Mouse (Mus musculus) midbrain, embryonic 14.5 days (tissue): ENCODE data around the gene Nrf1. TPM values are rescaled to one million over a fixed set of nuclear protein-coding genes. Genes with fewer than 3 reads are reported as not detected.

Experiments
- ATAC-seq: fragments of 200-750 bp; cut with Nextera tagmentation; 2 replicates; pipeline ENCODE4 v1.8.0; 2017; ENCODE audit warnings: moderate number of reproducible peaks, moderate library complexity; ENCODE audit not compliant: low FRiP score, low TSS enrichment
- DNase-seq: peaks from one replicate; pipeline ENCODE4 v3.0.0-alpha.2; 2015
- H3K27ac ChIP-seq: fragments of 300-500 bp; sonication (generic); replicated peaks from 2 replicates; pipeline ENCODE4 v1.5.1; 2014; ENCODE audit warnings: mild to moderate bottlenecking, low read depth, low read length, moderate library complexity
- H3K27me3 ChIP-seq: fragments of 300-500 bp; sonication (generic); 2 replicates; pipeline ENCODE4 v1.6.1; 2014; ENCODE audit warnings: low read length, control low read depth, mixed read lengths; ENCODE audit not compliant: control insufficient read depth, insufficient read depth
- H3K36me3 ChIP-seq: fragments of 300-500 bp; sonication (generic); 2 replicates; pipeline ENCODE4 v1.6.1; 2014; ENCODE audit warnings: low read length, control low read depth; ENCODE audit not compliant: control insufficient read depth, insufficient read depth
- H3K4me1 ChIP-seq: fragments of 300-500 bp; sonication (generic); 2 replicates; pipeline ENCODE4 v1.6.1; 2014; ENCODE audit warnings: mild to moderate bottlenecking, antibody characterized with exemption, low read length, control low read depth; ENCODE audit not compliant: control insufficient read depth, insufficient read depth
- H3K4me2 ChIP-seq: fragments of 300-500 bp; sonication (generic); 2 replicates; pipeline ENCODE4 v1.6.1; 2014; ENCODE audit warnings: mild to moderate bottlenecking, low read length, moderate library complexity
- H3K4me3 ChIP-seq: fragments of 300-500 bp; sonication (generic); replicated peaks from 2 replicates; pipeline ENCODE4 v1.5.1; 2014; ENCODE audit warnings: low read depth, low read length
- H3K9ac ChIP-seq: fragments of 300-500 bp; sonication (generic); replicated peaks from 2 replicates; pipeline ENCODE4 v1.6.1; 2014; ENCODE audit warnings: mild to moderate bottlenecking, low read length, moderate library complexity
- H3K9me3 ChIP-seq: fragments of 300-500 bp; sonication (generic); 2 replicates; pipeline ENCODE4 v1.6.1; 2016; ENCODE audit warnings: low read length, control low read depth, mixed read lengths; ENCODE audit not compliant: control insufficient read depth
- WGBS: fragments of 180-500 bp; shearing (Covaris S2); extraction: QIAGEN DNeasy Blood & Tissue Kit; methylation state at CpG from one replicate; pipeline ENCODE4 v1.1.7; 2014; 5-methylcytosine and 5-hydroxymethylcytosine counted together
- polyA plus RNA-seq: library from polyadenylated mRNA; unstranded; fragments of >200 nt; fragmentation: Nextera tagmentation; extraction: Ambion mirVana; gene quantifications from 2 replicates; pipeline ENCODE4 v1.2.1, GENCODE M21; 2014

The Nrf1 gene
- polyA plus RNA-seq, 1 experiment from 2014 or later, result 42.8 TPM

DNA sequence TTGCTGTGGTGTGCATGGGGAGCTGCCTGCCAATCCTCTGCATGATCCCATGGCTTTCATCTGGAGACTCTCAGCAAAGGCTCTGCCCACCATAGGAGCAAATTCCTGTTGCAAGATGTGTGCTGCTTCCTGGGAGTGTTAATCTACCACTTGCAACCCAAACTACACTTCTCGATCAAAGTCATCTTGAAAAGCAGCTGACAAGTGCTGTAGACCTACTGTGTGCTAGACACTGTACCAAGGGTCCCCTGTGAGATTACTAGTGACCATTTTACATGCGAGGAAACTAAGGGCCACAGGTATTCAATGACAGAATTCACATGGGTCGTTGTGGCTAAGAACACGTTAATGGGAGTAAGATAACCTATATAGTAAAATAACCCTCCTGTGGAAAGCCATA is 95.5 kb downstream of the Nrf1 start:
- H3K9ac ChIP-seq, result no peak overlapping the region
- H3K9me3 ChIP-seq, result no peaks in the 10 kb centered on the region
- no peak overlapping the region for H3K4me3 ChIP-seq
- DNase-seq, result no peak
- no peak for ATAC-seq
- 97% methylated on average over 4 of the region's 4 CpGs for WGBS
- no peak overlapping the region for H3K4me2 ChIP-seq
- no peaks in the 10 kb centered on the region for H3K4me1 ChIP-seq
- H3K27me3 ChIP-seq, result no peaks in the 10 kb centered on the region
- no peak overlapping the region for H3K27ac ChIP-seq
- H3K36me3 ChIP-seq, result peaks cover 22% of the 10 kb centered on the region

DNA sequence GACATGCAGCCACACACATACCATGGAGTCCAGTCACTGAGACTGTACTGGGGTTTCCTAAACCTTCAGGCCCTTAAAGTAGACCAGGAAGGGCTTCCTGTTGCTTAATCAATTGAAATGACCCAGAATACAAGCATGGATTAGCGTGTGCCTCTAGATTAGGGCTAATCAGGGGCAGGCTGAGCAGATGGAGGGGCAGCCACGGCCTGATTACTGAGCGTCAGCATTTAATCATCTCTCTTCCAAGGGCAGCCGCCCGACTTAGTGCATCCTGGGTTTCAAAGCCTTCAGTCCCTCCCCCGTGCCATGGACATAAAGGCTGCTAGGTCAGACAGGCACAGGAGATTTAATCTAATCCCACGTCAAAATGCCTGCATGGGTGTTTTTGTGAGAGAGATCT is 99.3 kb downstream of the Nrf1 start:
- no peak overlapping the region for H3K9ac ChIP-seq
- WGBS, result 21% methylated on average over 7 of the region's 7 CpGs
- ATAC-seq (no peak), DNase-seq (no peak)
- no peaks in the 10 kb centered on the region for H3K4me1 ChIP-seq
- H3K4me2 ChIP-seq, result no peak overlapping the region
- no peaks in the 10 kb centered on the region for H3K9me3 ChIP-seq
- H3K36me3 ChIP-seq, result peaks cover 16% of the 10 kb centered on the region
- H3K4me3 ChIP-seq, result no peak overlapping the region
- H3K27me3 ChIP-seq, result no peaks in the 10 kb centered on the region
- no peak overlapping the region for H3K27ac ChIP-seq

DNA sequence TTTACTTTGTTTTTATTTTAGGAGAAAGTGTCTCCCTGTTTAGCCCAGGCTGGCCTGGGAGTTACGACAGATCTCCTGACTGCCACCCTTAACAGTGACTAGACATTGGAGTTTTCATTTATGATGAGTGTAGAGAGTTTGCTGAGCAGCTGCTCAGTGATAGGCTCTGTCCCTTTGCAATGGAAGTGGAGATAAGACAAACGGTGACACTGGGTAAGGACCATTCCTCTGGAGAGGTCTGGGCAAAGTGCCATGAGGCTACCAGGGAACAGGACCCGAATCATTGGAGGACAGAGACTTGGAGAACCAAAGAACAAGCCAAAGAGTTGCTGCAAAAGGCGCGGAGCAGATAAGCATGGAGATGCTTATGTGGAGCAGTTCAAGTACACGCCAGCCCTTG is 100.0 kb downstream of the Nrf1 start:
- Histone ChIP-seq H3K36me3 (peaks cover 14% of the 10 kb centered on the region), H3K9me3 (no peaks in the 10 kb centered on the region), H3K4me3 (no peak overlapping the region), H3K27me3 (no peaks in the 10 kb centered on the region), H3K4me1 (peaks cover 5% of the 10 kb centered on the region; the same call in 1 of the 2 replicates), H3K27ac (no peak overlapping the region), H3K9ac (no peak overlapping the region), H3K4me2 (no peak overlapping the region)
- ATAC-seq, result no peak
- no peak for DNase-seq
- 91% methylated on average over 6 of the region's 6 CpGs for WGBS

DNA sequence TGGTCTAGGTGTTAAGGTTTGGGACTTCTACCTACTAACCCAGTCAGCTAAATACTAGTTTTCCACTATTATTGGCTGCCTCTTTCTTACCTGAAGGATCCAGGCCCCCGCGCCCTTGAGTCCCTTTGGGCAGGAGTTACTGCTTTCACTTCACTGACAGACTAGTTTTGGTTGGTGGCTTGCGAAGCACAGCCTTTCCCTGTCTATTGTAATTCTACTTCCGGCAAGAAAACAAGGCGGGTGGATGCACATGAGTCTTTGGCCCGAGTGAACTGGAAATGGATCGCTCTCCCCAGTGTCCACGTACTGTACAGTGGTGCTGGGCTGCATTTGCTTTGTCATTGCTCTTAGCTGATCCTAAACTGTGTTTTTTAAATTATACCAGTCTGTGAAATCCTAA is 102.7 kb downstream of the Nrf1 start:
- Histone ChIP-seq H3K27me3 (no peaks in the 10 kb centered on the region), H3K36me3 (peaks cover 3% of the 10 kb centered on the region; the same call in 1 of the 2 replicates), H3K4me3 (no peak overlapping the region), H3K27ac (no peak overlapping the region), H3K9me3 (no peaks in the 10 kb centered on the region), H3K4me2 (no peak overlapping the region), H3K4me1 (peaks cover 12% of the 10 kb centered on the region; the same call in 1 of the 2 replicates), H3K9ac (no peak overlapping the region)
- WGBS, result 92% methylated on average over 8 of the region's 8 CpGs
- DNase-seq (no peak), ATAC-seq (no peak)

DNA sequence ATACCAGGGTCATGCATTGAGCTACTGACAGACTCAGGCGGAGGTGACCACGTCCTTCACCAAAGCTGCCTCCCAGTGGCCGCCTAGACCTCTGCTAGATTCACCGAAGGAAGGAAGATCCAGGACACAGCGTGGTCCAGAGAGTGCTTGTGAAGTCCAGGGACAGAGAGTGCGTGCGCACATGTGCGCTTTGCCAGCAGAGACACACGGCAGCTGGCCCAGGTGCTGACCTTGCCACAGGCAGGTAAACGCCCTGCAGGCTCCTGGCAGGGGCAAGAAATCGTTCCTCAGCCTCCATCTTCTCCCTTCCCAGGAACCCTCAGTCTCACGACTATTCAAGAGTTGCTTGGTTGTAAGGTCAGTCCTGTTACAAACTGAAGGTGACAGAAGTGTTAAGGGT is 104.4 kb downstream of the Nrf1 start:
- Histone ChIP-seq H3K9me3 (no peaks in the 10 kb centered on the region), H3K27me3 (no peaks in the 10 kb centered on the region), H3K36me3 (peaks cover 3% of the 10 kb centered on the region; the same call in 1 of the 2 replicates), H3K4me2 (no peak overlapping the region), H3K9ac (no peak overlapping the region), H3K4me3 (no peak overlapping the region), H3K27ac (0 out of 2 replicates have a peak overlapping the region, but pooled peaks have one; percentile 55), H3K4me1 (peaks cover 12% of the 10 kb centered on the region; the same call in 1 of the 2 replicates)
- WGBS, result 90% methylated on average over 12 of the region's 12 CpGs
- no peak for DNase-seq
- no peak for ATAC-seq

DNA sequence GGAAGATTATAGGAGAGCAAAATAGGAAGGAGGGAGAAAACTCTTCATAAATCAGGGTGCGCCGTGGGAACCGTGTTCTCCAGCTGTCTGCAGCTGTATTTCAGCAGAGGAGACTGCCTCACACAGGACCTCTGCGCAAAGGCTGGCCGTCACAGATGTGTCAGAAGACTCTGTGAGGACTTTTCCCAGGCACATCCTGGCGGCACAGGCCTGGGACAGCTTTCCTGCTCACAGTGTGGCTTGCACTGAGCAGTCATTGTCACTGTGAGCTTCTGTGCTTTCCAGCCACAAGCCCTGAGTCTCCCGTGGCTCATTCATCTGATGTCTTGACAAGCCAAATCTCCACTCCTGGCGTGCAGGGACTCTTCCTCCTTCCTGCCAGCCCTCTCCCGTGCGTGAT is 104.9 kb downstream of the Nrf1 start:
- no peaks in the 10 kb centered on the region for H3K9me3 ChIP-seq

DNA sequence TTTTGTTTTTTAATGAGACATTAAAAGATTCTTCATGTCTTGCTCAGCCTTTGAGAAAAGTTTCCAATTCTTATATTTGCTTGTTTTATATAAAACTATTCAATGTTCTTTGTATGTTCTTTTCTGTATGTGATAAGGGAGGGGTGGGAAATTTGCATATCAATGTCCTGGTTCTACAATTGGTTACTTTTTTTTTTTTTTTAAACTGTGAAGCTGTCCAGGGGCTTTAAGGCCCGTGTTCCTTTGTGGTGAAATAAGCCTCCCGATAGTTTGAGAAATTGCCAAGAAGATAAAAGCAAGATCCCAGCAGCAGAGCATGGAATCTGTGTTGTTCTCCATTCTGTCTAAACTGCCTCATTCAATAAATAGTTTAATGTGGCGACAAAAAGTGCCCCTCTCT is 105.3 kb downstream of the Nrf1 start:
- Histone ChIP-seq H3K9me3 (no peaks in the 10 kb centered on the region), H3K36me3 (peaks cover 3% of the 10 kb centered on the region; the same call in 1 of the 2 replicates), H3K9ac (no peak overlapping the region), H3K4me1 (peaks cover 12% of the 10 kb centered on the region; the same call in 1 of the 2 replicates), H3K27me3 (no peaks in the 10 kb centered on the region), H3K4me3 (no peak overlapping the region), H3K27ac (0 out of 2 replicates have a peak overlapping the region, but pooled peaks have one; percentile 55), H3K4me2 (no peak overlapping the region)
- ATAC-seq (no peak), DNase-seq (peak; percentile 41)
- WGBS, result 17% methylated on average over 3 of the region's 3 CpGs

More for the DNA sequence above, 104.9 kb downstream of the Nrf1 start:
- no peaks in the 10 kb centered on the region for H3K27me3 ChIP-seq
- no peak overlapping the region for H3K9ac ChIP-seq
- H3K4me1 ChIP-seq, result peaks cover 12% of the 10 kb centered on the region; the same call in 1 of the 2 replicates
- ATAC-seq, result no peak
- H3K4me3 ChIP-seq, result no peak overlapping the region
- no peak overlapping the region for H3K4me2 ChIP-seq
- 0 out of 2 replicates have a peak overlapping the region, but pooled peaks have one; percentile 55 for H3K27ac ChIP-seq
- 41% methylated on average over 10 of the region's 10 CpGs for WGBS
- peaks cover 3% of the 10 kb centered on the region; the same call in 1 of the 2 replicates for H3K36me3 ChIP-seq
- DNase-seq, result peak; percentile 60

DNA sequence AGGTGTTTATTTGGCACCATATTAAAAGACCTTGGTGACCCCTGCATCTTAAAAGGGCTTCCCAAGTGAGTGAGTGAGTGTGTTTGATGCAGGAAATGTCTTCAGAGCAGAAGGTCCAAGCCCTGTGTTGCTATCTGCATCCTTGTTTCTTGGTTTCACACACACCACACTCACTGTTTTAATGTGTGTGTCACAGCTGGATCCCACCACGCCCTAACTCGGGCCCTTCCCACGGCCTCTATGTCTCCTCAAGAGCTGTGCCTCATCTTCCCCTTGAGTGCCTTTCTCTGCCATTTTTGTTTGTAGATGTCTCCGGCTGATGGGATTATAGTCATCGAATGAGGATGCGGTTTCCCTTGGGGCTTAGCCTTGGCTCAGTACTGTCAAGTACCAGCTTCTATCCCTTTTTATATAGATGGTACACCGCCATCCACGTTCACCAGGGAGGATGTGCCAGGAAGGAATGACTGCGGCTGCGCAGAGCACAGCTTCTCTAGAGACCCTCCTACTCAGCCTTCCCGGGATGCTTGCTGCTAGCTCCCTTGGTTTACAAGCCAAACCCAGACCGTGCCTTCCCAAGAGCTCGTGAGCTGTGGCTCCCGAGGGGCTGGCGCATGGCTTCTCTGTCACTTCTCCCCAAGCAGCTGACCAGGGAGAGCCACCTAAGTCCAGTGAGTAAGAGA is 106.1 kb downstream of the Nrf1 start:
- no peak overlapping the region for H3K4me2 ChIP-seq
- 87% methylated on average over 15 of the region's 15 CpGs for WGBS
- ATAC-seq (no peak), DNase-seq (no peak)
- H3K27ac ChIP-seq, result no peak overlapping the region
- peaks cover 3% of the 10 kb centered on the region; the same call in 1 of the 2 replicates for H3K36me3 ChIP-seq
- no peak overlapping the region for H3K9ac ChIP-seq
- H3K4me3 ChIP-seq, result no peak overlapping the region
- no peaks in the 10 kb centered on the region for H3K9me3 ChIP-seq
- H3K27me3 ChIP-seq, result no peaks in the 10 kb centered on the region
- H3K4me1 ChIP-seq, result peaks cover 12% of the 10 kb centered on the region; the same call in 1 of the 2 replicates

DNA sequence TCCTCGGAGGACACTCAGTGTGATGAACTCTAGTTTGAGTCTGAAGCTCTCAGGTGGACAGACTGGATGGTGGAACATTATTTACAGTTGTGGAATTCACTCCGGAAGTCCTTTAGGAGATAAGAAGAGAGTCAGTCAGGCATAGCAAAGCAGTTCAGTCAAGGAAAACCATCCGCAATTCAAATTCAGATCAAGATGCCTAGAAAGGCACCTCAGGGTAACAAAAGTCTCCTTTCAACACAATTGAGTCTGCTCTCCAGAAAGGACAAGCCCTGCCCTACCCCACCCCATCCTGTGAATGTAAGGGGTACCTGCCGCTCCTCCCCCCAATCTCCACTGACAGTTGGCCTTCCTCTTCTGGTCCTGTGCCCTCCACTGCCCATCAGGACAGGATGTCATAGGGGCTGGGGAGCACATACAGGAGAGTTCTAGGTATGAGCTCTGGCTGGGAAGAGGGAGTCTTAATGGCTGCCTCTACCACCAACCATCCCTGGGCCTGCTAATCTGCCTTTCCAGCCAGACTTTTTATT is 111.8 kb downstream of the Nrf1 start:
- WGBS, result 39% methylated on average over 4 of the region's 4 CpGs
- H3K36me3 ChIP-seq, result no peaks in the 10 kb centered on the region
- H3K9me3 ChIP-seq, result no peaks in the 10 kb centered on the region
- H3K27ac ChIP-seq, result no peak overlapping the region
- H3K4me1 ChIP-seq, result no peaks in the 10 kb centered on the region
- H3K4me2 ChIP-seq, result no peak overlapping the region
- H3K4me3 ChIP-seq, result no peak overlapping the region
- no peaks in the 10 kb centered on the region for H3K27me3 ChIP-seq
- H3K9ac ChIP-seq, result no peak overlapping the region
- DNase-seq (no peak), ATAC-seq (no peak)
